Mouse (Mus musculus): ENCODE measurements at regions not wholly inside any gene's neighbourhood (a gene's known extent, or its start where the extent isn't known, plus 50 kb on each side); places are given as distances from the start of the nearest gene placed in this dataset.

GRCm38 (mm10) chr17:67569865-67570264 lies 62.7 kb downstream of the Lrrc30 start:
- no peak for DNase-seq (ENCODE audit: extremely low read depth, insufficient read length, low spot score)

- no peak for DNase-seq (ENCODE audit: extremely low read depth, insufficient read length, low spot score)
Measured at GRCm38 (mm10) chr17:67566216-67566615, 66.3 kb downstream of the Lrrc30 start.

GRCm38 (mm10) chr17:67565746-67566145 lies 66.8 kb downstream of the Lrrc30 start:
- no peak for DNase-seq (ENCODE audit: extremely low read depth, insufficient read length, low spot score)

- no peak for DNase-seq (ENCODE audit: extremely low read depth, insufficient read length, low spot score)
Measured at GRCm38 (mm10) chr17:67564845-67565244, 67.7 kb downstream of the Lrrc30 start.

- no peak for DNase-seq (ENCODE audit: extremely low read depth, insufficient read length, low spot score)
Measured at GRCm38 (mm10) chr17:67563036-67563435, 69.5 kb downstream of the Lrrc30 start.

GRCm38 (mm10) chr17:67561802-67562201 lies 70.7 kb downstream of the Lrrc30 start:
- DNase-seq (ENCODE audit: extremely low read depth, insufficient read length, low spot score) = no peak

- no peak for DNase-seq (ENCODE audit: extremely low read depth, insufficient read length, low spot score)
Measured at GRCm38 (mm10) chr17:67557351-67557870, 75.1 kb downstream of the Lrrc30 start.

GRCm38 (mm10) chr17:67552581-67553139 lies 79.9 kb downstream of the Lrrc30 start:
- no peak for DNase-seq (ENCODE audit: extremely low read depth, insufficient read length, low spot score)

GRCm38 (mm10) chr17:67548966-67549700 lies 83.4 kb downstream of the Lrrc30 start:
- DNase-seq (ENCODE audit: extremely low read depth, insufficient read length, low spot score) = no peak

- DNase-seq (ENCODE audit: extremely low read depth, insufficient read length, low spot score) = no peak
Measured at GRCm38 (mm10) chr17:67544410-67544809, 88.1 kb downstream of the Lrrc30 start.

- no peak for DNase-seq (ENCODE audit: extremely low read depth, insufficient read length, low spot score)
Measured at GRCm38 (mm10) chr17:67532331-67532730, 100.2 kb downstream of the Lrrc30 start.

GRCm38 (mm10) chr17:67520848-67521411 lies 111.6 kb downstream of the Lrrc30 start:
- DNase-seq (ENCODE audit: extremely low read depth, insufficient read length, low spot score) = no peak

GRCm38 (mm10) chr17:67515601-67516147 lies 116.8 kb downstream of the Lrrc30 start:
- DNase-seq (ENCODE audit: extremely low read depth, insufficient read length, low spot score) = no peak

GRCm38 (mm10) chr17:67514387-67515241 lies 117.9 kb downstream of the Lrrc30 start:
- DNase-seq (ENCODE audit: extremely low read depth, insufficient read length, low spot score) = no peak

- no peak for DNase-seq (ENCODE audit: extremely low read depth, insufficient read length, low spot score)
Measured at GRCm38 (mm10) chr17:67512699-67513450, 119.6 kb downstream of the Lrrc30 start.

GRCm38 (mm10) chr17:67512008-67512407 lies 120.5 kb downstream of the Lrrc30 start:
- no peak for DNase-seq (ENCODE audit: extremely low read depth, insufficient read length, low spot score)

- no peak for DNase-seq (ENCODE audit: extremely low read depth, insufficient read length, low spot score)
Measured at GRCm38 (mm10) chr17:67509921-67510320, 122.6 kb downstream of the Lrrc30 start.

- DNase-seq (ENCODE audit: extremely low read depth, insufficient read length, low spot score) = no peak
Measured at GRCm38 (mm10) chr17:67509091-67509618, 123.4 kb downstream of the Lrrc30 start.

- DNase-seq (ENCODE audit: extremely low read depth, insufficient read length, low spot score) = no peak
Measured at GRCm38 (mm10) chr17:67508353-67508752, 124.2 kb downstream of the Lrrc30 start.

GRCm38 (mm10) chr17:67506466-67506865 lies 126.1 kb downstream of the Lrrc30 start:
- no peak for DNase-seq (ENCODE audit: extremely low read depth, insufficient read length, low spot score)
